Mouse (Mus musculus): ENCODE data around the gene Gimap9. TPM values are rescaled to one million over a fixed set of nuclear protein-coding genes. Genes with fewer than 3 reads are reported as not detected.

The Gimap9 gene
- total RNA-seq (2021), result 1 to 10 TPM; 6.7 to 7.0 TPM

GRCm38 (mm10) chr6:48675931-48676859, at the start of gene Gimap9:
Gene Gimap9 (plus strand): TSS chr6:48676129.
- DNase-seq, result peak; percentile 22

GRCm38 (mm10) chr6:48626464-48626863, 49.5 kb upstream of the Gimap9 start, which contains the start of gene AI854703:
Gene AI854703 (plus strand): TSS chr6:48626764.
- DNase-seq, result no peak

GRCm38 (mm10) chr6:48626984-48627383, 48.9 kb upstream of the Gimap9 start:
- peak; percentile 53 for DNase-seq

GRCm38 (mm10) chr6:48627511-48627924, 48.4 kb upstream of the Gimap9 start:
- no peak for DNase-seq

- no peak for DNase-seq
Observed at GRCm38 (mm10) chr6:48628377-48628776, 47.6 kb upstream of the Gimap9 start.

GRCm38 (mm10) chr6:48628808-48629660, 46.9 kb upstream of the Gimap9 start:
- DNase-seq, result no peak

GRCm38 (mm10) chr6:48629661-48630034, 46.3 kb upstream of the Gimap9 start:
- no peak for DNase-seq

- DNase-seq, result no peak
Observed at GRCm38 (mm10) chr6:48630831-48631230, 45.1 kb upstream of the Gimap9 start.

GRCm38 (mm10) chr6:48635105-48635504, 40.8 kb upstream of the Gimap9 start:
- no peak for DNase-seq

- peak; percentile 72 for DNase-seq
Observed at GRCm38 (mm10) chr6:48636515-48636914, 39.4 kb upstream of the Gimap9 start.

GRCm38 (mm10) chr6:48637811-48638500, 38.0 kb upstream of the Gimap9 start:
- DNase-seq, result no peak

GRCm38 (mm10) chr6:48638553-48638952, 37.4 kb upstream of the Gimap9 start:
- no peak for DNase-seq

GRCm38 (mm10) chr6:48641391-48641790, 34.5 kb upstream of the Gimap9 start:
- no peak for DNase-seq

GRCm38 (mm10) chr6:48642764-48643292, 33.1 kb upstream of the Gimap9 start:
- DNase-seq, result peak; percentile 41

GRCm38 (mm10) chr6:48645660-48646308, 30.1 kb upstream of the Gimap9 start:
- DNase-seq, result peak; percentile 82

- no peak for DNase-seq
Observed at GRCm38 (mm10) chr6:48646309-48646690, 29.6 kb upstream of the Gimap9 start.

GRCm38 (mm10) chr6:48646995-48647394, 28.9 kb upstream of the Gimap9 start, which contains the start of gene Gimap8:
Gene Gimap8 (plus strand): TSS chr6:48647234.
- DNase-seq, result peak; percentile 68

GRCm38 (mm10) chr6:48647611-48648010, 28.3 kb upstream of the Gimap9 start:
- DNase-seq, result no peak

- no peak for DNase-seq
Observed at GRCm38 (mm10) chr6:48648779-48649178, 27.1 kb upstream of the Gimap9 start.

GRCm38 (mm10) chr6:48650041-48650440, 25.9 kb upstream of the Gimap9 start:
- no peak for DNase-seq

GRCm38 (mm10) chr6:48658721-48659120, 17.2 kb upstream of the Gimap9 start:
- DNase-seq, result no peak

GRCm38 (mm10) chr6:48664750-48665149, 11.2 kb upstream of the Gimap9 start:
- DNase-seq, result no peak
